Mouse (Mus musculus): ENCODE results near the gene Dppa5a.

DNA sequence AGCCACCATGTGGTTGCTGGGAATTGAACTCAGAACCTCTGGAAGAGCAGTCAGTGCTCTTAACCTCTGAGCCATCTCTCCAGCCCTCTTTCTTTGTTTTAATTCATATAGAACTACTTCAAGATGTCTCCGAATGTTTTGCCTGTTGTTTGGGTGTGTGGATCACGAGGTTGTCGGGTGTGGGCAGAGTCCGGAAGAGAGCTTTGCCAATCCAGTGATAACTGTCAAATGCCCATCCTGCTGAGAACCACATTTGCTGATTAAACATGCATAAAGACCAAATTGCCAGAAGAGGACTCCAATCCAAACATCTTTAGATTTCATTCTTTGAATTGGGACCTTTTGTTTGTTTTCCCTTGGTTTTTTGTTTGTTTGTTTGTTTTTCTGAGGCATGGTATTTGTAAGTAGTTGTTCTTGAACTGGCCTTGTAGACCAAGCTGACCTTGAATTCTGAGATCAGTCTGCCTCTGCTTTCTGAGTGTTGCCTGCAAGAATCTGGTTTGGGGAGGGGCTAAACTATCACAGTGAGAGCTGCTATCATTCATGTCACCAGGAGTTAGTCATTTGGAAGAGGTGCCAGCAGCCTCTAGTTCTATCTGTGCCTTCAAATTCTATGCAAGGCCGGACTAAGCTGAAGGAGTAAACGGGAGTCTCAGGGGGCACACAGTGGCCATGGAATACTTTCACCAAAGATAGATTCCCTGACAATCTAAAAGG lies 16.3 kb downstream of the Dppa5a start:
- TF ChIP-seq CTCF (IDR thresholded peaks at IDR 0.05; ENCODE audit: low read depth, low read length): no peak
- TF ChIP-seq POLR2A (IDR thresholded peaks at IDR 0.05; ENCODE audit: extremely low read depth, insufficient read depth, low read length): no peak

Measured in liver, adult 2 months (tissue).